Comparison of ENCODE assay signal across 10 mouse cellular contexts in genomic region chr3:51532282-51532620, GRCm38 (mm10). TPM values are rescaled to one million over a fixed set of nuclear protein-coding genes. Genes with fewer than 3 reads are reported as not detected.
DNase-seq lines count a peak whose midpoint lies in the region; ATAC-seq and TF ChIP-seq lines count a peak whose summit lies in the region.
"Had no signal": no experiment of that assay in that cellular context is flagged by ENCODE, and none has a peak within 500 bp of the region (broad histone marks: within the 10 kb centered on the region; RNA-seq: fewer than 3 reads in every experiment).

No protein-coding gene starts in this region.

- whole genome bisulfite sequencing in heart, embryonic 15.5 days: 74% methylated on average over 5 of the region's 5 CpGs
- 83% methylated on average over 5 of the region's 5 CpGs for WGBS in heart, adult 2 months
- 48% methylated on average over 5 of the region's 5 CpGs for WGBS in lung, embryonic 16.5 days
- WGBS in lung, adult 2 months: 62% methylated on average over 5 of the region's 5 CpGs
- WGBS in intestine, embryonic 15.5 days: 34% methylated on average over 5 of the region's 5 CpGs
- 16% methylated on average over 5 of the region's 5 CpGs for WGBS in small intestine, adult 2 months

- no peak for DNase-seq in heart, adult 2 months
- no peak for DNase-seq in lung, adult 2 months
- no peak for DNase-seq in adrenal gland, postnatal 14 days
- DNase-seq in gastrocnemius, postnatal 10 days: no peak
- DNase-seq: right cerebral cortex, postnatal 25 days had no signal

- H3K79me2 ChIP-seq in heart, adult 2 months (replicated peaks; ENCODE audit: control insufficient read depth, insufficient read depth, low read length): no peaks in the 10 kb centered on the region

- TF ChIP-seq EP300 in heart, adult 2 months (IDR thresholded peaks at IDR 0.05; ENCODE audit: insufficient read depth, low read depth, low read length): no peak

- no peak overlapping the region for H3K4me3 ChIP-seq in heart, embryonic 15.5 days
- H3K4me3 ChIP-seq in heart, adult 2 months: no peak overlapping the region
- H3K4me3 ChIP-seq in lung, embryonic 16.5 days (ENCODE audit: low read length): no peak overlapping the region
- no peak overlapping the region for H3K4me3 ChIP-seq in lung, adult 2 months (replicated peaks; ENCODE audit: extremely low read depth, low read depth, low read length)
- H3K4me3 ChIP-seq in intestine, embryonic 15.5 days (replicated peaks): no peak overlapping the region
- H3K4me3 ChIP-seq in small intestine, adult 2 months (ENCODE audit: low read depth, low read length): no peak overlapping the region

- H3K4me2 ChIP-seq in heart, embryonic 15.5 days: no peak overlapping the region
- peak overlapping the region; percentile 1; the same call in 1 of the 2 replicates for H3K4me2 ChIP-seq in lung, embryonic 16.5 days (ENCODE audit: low read depth, low read length)
- peak overlapping the region; percentile 10; the same call in 1 of the 2 replicates for H3K4me2 ChIP-seq in intestine, embryonic 15.5 days (replicated peaks)

- H3K27ac ChIP-seq in heart, embryonic 15.5 days: peak overlapping the region; percentile 38
- H3K27ac ChIP-seq in heart, adult 2 months: no peak overlapping the region
- H3K27ac ChIP-seq in lung, embryonic 16.5 days (ENCODE audit: low read length): peak overlapping the region; percentile 66
- H3K27ac ChIP-seq in intestine, embryonic 15.5 days: peak overlapping the region; percentile 76
- peak overlapping the region; percentile 91 for H3K27ac ChIP-seq in small intestine, adult 2 months (ENCODE audit: insufficient read depth, low read depth, low read length)
- H3K27ac ChIP-seq: liver, embryonic 14.5 days had no signal

- no peak for ATAC-seq in heart, embryonic 15.5 days (replicated peaks; ENCODE audit: insufficient number of reproducible peaks, insufficient read depth, low FRiP score, low read depth)
- ATAC-seq in lung, embryonic 16.5 days (ENCODE audit: low read depth): no peak
- peak; percentile 90 for ATAC-seq in intestine, embryonic 15.5 days

- no peak for TF ChIP-seq CTCF in heart, adult 2 months (IDR thresholded peaks at IDR 0.05)
- TF ChIP-seq CTCF in lung, adult 2 months (IDR thresholded peaks at IDR 0.05; ENCODE audit: insufficient read depth, low read length): no peak
- TF ChIP-seq CTCF in small intestine, adult 2 months (IDR thresholded peaks at IDR 0.05; ENCODE audit: extremely low read depth, insufficient read length, insufficient replicate concordance, low read depth, low read length): no peak

- no peaks in the 10 kb centered on the region for H3K27me3 ChIP-seq in heart, embryonic 15.5 days
- no peaks in the 10 kb centered on the region for H3K27me3 ChIP-seq in heart, adult 2 months (ENCODE audit: control insufficient read depth, insufficient read depth, low read length)
- H3K27me3 ChIP-seq in lung, embryonic 16.5 days (ENCODE audit: control insufficient read depth, insufficient read depth, low read depth, low read length): no peaks in the 10 kb centered on the region
- no peaks in the 10 kb centered on the region for H3K27me3 ChIP-seq in intestine, embryonic 15.5 days (replicated peaks)
- no peaks in the 10 kb centered on the region for H3K27me3 ChIP-seq in small intestine, adult 2 months (ENCODE audit: control insufficient read depth, insufficient read depth, low read length)

- no peaks in the 10 kb centered on the region for H3K9me3 ChIP-seq in heart, embryonic 15.5 days (replicated peaks)
- no peaks in the 10 kb centered on the region for H3K9me3 ChIP-seq in lung, embryonic 16.5 days (ENCODE audit: control insufficient read depth, low read length)
- no peaks in the 10 kb centered on the region for H3K9me3 ChIP-seq in intestine, embryonic 15.5 days

- H3K9ac ChIP-seq in heart, embryonic 15.5 days: no peak overlapping the region
- no peak overlapping the region for H3K9ac ChIP-seq in heart, adult 2 months (ENCODE audit: low read depth, low read length)
- no peak overlapping the region for H3K9ac ChIP-seq in lung, embryonic 16.5 days (ENCODE audit: low read length)
- H3K9ac ChIP-seq in intestine, embryonic 15.5 days: no peak overlapping the region
- H3K9ac ChIP-seq: liver, embryonic 14.5 days had no signal

- H3K4me1 ChIP-seq in heart, embryonic 15.5 days (replicated peaks): 0 out of 2 replicates have a peak, but pooled peaks cover 2% of the 10 kb centered on the region
- H3K4me1 ChIP-seq in heart, adult 2 months (ENCODE audit: control insufficient read depth, insufficient read depth, low read length): no peaks in the 10 kb centered on the region
- H3K4me1 ChIP-seq in lung, embryonic 16.5 days (replicated peaks; ENCODE audit: control insufficient read depth, insufficient read depth, low read length): peaks cover 20% of the 10 kb centered on the region
- H3K4me1 ChIP-seq in lung, adult 2 months (ENCODE audit: control insufficient read depth, insufficient read depth, low read length): 0 out of 2 replicates have a peak, but pooled peaks cover 2% of the 10 kb centered on the region
- peaks cover 17% of the 10 kb centered on the region for H3K4me1 ChIP-seq in intestine, embryonic 15.5 days (replicated peaks)
- H3K4me1 ChIP-seq in small intestine, adult 2 months (ENCODE audit: control insufficient read depth, insufficient read depth, insufficient read length, low read length): peaks cover 14% of the 10 kb centered on the region

- peaks cover 76% of the 10 kb centered on the region for H3K36me3 ChIP-seq in heart, embryonic 15.5 days
- peaks cover 4% of the 10 kb centered on the region for H3K36me3 ChIP-seq in heart, adult 2 months (ENCODE audit: control insufficient read depth, insufficient read depth, low read length)
- peaks cover 27% of the 10 kb centered on the region for H3K36me3 ChIP-seq in lung, embryonic 16.5 days (ENCODE audit: control insufficient read depth, insufficient read depth, low read length)
- H3K36me3 ChIP-seq in intestine, embryonic 15.5 days: peaks cover 19% of the 10 kb centered on the region; the same call in 1 of the 2 replicates
- peaks cover 47% of the 10 kb centered on the region for H3K36me3 ChIP-seq in small intestine, adult 2 months (ENCODE audit: control insufficient read depth, insufficient read depth, low read length)

- intact Hi-C loops in heart, adult 2 months (cut with DNase I): no loop called here

- no peak for TF ChIP-seq POLR2A in heart, adult 2 months (IDR thresholded peaks at IDR 0.05; ENCODE audit: insufficient read depth, low read depth, low read length)
- TF ChIP-seq POLR2A in lung, adult 2 months (IDR thresholded peaks at IDR 0.05; ENCODE audit: borderline replicate concordance, extremely low read depth, low read depth, low read length): no peak
- TF ChIP-seq POLR2A in small intestine, adult 2 months (IDR thresholded peaks at IDR 0.05; ENCODE audit: low read depth, low read length): peak; percentile 16; the same call in 1 of the 2 replicates

RNA-seq across cellular contexts. Expression of gene Setd7, which starts 28.4 kb away (rescaled TPM):
- polyA plus RNA-seq in heart, embryonic 15.5 days (2015; fragmentation: Nextera tagmentation; extraction: Ambion mirVana): 3.7 and 5.1 TPM in 2 replicates
- total RNA-seq in heart, adult 2 months (2021): 10 to 100 TPM; 51.0 to 68.2 TPM
- polyA plus RNA-seq in heart, adult 2 months (2012; rRNA removed): 21.6 and 36.6 TPM in 2 replicates
- polyA plus RNA-seq in lung, embryonic 16.5 days (2015; fragmentation: Nextera tagmentation; extraction: Ambion mirVana): 2.5 and 3.5 TPM in 2 replicates
- polyA plus RNA-seq in lung, adult 2 months (2012; rRNA removed): 16.8 and 23.5 TPM in 2 replicates
- 2.4 and 2.9 TPM in 2 replicates for polyA plus RNA-seq in intestine, embryonic 15.5 days (2015; fragmentation: Nextera tagmentation; extraction: Ambion mirVana)
- polyA plus RNA-seq in small intestine, adult 2 months (2012; rRNA removed): 4.3 and 8.9 TPM in 2 replicates
- total RNA-seq in adrenal gland, postnatal 14 days (2021): 33.5 and 47.5 TPM in 2 replicates
- total RNA-seq in gastrocnemius, postnatal 10 days (2021): 100 to 1,000 TPM; 102 to 121 TPM

RNA-seq across cellular contexts. Expression of gene Rab33b, which starts 48.5 kb away (rescaled TPM):
- polyA plus RNA-seq in heart, embryonic 15.5 days (2015; fragmentation: Nextera tagmentation; extraction: Ambion mirVana): 14.9 and 17.6 TPM in 2 replicates
- total RNA-seq in heart, adult 2 months (2021): 10 to 100 TPM in 1 of 2 experiments, 1 to 10 TPM in 1; 9.2 to 10.7 TPM
- polyA plus RNA-seq in heart, adult 2 months (2012; rRNA removed): 3.9 and 7.1 TPM in 2 replicates
- 24.7 and 26.6 TPM in 2 replicates for polyA plus RNA-seq in lung, embryonic 16.5 days (2015; fragmentation: Nextera tagmentation; extraction: Ambion mirVana)
- 12.9 and 16.6 TPM in 2 replicates for polyA plus RNA-seq in lung, adult 2 months (2012; rRNA removed)
- 22.0 and 23.4 TPM in 2 replicates for polyA plus RNA-seq in intestine, embryonic 15.5 days (2015; fragmentation: Nextera tagmentation; extraction: Ambion mirVana)
- polyA plus RNA-seq in small intestine, adult 2 months (2012; rRNA removed): 4.3 and 5.8 TPM in 2 replicates
- 13.1 TPM in 2 replicates for total RNA-seq in adrenal gland, postnatal 14 days (2021)
- total RNA-seq in gastrocnemius, postnatal 10 days (2021): 10 to 100 TPM; 12.1 to 13.4 TPM
